Mouse (Mus musculus) liver, postnatal 0 days (tissue): ENCODE results near the gene Btbd18.

Experiments
- CTCF ChIP-seq: sonication (generic); IDR thresholded peaks from 2 replicates; pipeline ENCODE4 v1.5.1; 2016; ENCODE audit warnings: antibody characterized with exemption, low read depth
- EP300 ChIP-seq: IDR thresholded peaks from 2 replicates; pipeline ENCODE4 v1.6.1; 2016; ENCODE audit warnings: antibody characterized with exemption, low read depth, mild to moderate bottlenecking

GRCm38 (mm10) chr2:84677270-84677967, 18.5 kb downstream of the Btbd18 start:
- TF ChIP-seq CTCF (peak; percentile 65), EP300 (no peak)
